ENCODE assay signal across 8 mouse cellular contexts in the genomic region with DNA sequence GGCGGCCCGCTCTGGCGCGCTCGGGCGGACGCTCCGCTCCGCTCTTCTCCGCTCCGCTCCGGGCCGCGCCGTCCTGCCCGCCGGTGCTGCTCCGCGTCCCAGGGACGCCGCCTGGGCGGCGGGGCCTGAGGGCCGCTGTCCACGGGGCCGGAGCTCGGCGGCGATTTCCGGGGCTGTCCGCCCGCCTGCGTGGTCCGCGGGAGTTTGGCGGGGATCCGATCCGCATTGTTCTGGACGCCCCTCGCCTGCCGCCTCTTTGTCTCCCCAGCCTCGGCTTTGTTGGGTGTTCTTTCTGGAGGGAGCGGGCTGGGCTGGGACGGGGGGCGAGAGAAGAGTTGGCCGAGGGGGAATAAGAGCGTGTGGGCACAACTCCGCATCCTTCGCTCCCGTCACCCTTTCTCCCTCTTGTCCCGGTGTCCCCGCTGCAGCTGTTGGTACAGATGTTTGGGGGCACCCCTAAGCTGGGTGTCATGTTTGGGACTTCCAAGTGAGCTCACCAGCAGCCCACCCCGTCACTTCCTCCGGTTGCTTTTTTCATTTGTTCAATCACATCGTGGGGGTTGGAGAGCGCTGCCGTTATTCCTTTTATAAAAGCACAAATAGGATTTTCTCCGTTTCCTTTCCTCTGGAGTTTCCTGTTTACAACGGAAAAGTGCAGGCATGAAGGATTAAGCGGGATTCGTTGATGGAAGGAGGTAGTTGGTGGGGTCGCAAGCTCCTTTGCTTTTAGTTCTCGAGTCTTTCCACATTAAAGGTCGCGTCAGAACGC. TPM values are rescaled to one million over a fixed set of nuclear protein-coding genes. Genes with fewer than 3 reads are reported as not detected.
DNase-seq lines count a peak whose midpoint lies in the region; ATAC-seq and TF ChIP-seq lines count a peak whose summit lies in the region.

No protein-coding gene starts in this region.

- no peaks in the 10 kb centered on the region for H3K27me3 ChIP-seq in cerebellum, adult 2 months (ENCODE audit: control insufficient read depth, insufficient read depth, low read length)
- H3K27me3 ChIP-seq in forebrain, embryonic 15.5 days = no peaks in the 10 kb centered on the region
- H3K27me3 ChIP-seq in hindbrain, embryonic 12.5 days = no peaks in the 10 kb centered on the region
- no peaks in the 10 kb centered on the region for H3K27me3 ChIP-seq in megakaryocyte, embryonic 14.5 days (replicated peaks)

- H3K4me2 ChIP-seq in forebrain, embryonic 15.5 days (replicated peaks) = peak overlapping the region; percentile 60
- H3K4me2 ChIP-seq in hindbrain, embryonic 12.5 days (replicated peaks) = peak overlapping the region; percentile 83

- H3K36me3 ChIP-seq in forebrain, embryonic 15.5 days = no peaks in the 10 kb centered on the region
- no peaks in the 10 kb centered on the region for H3K36me3 ChIP-seq in hindbrain, embryonic 12.5 days
- H3K36me3 ChIP-seq in megakaryocyte, embryonic 14.5 days (replicated peaks; ENCODE audit: low read length) = peaks cover 2% of the 10 kb centered on the region

- TF ChIP-seq CTCF in cerebellum, adult 2 months (IDR thresholded peaks at IDR 0.05; ENCODE audit: borderline replicate concordance, insufficient read depth, low read depth, low read length) = no peak

- under 1% methylated on average over 66 of the region's 66 CpGs for WGBS in cerebellum, adult 2 months
- under 1% methylated on average over 58 of the region's 66 CpGs for WGBS in forebrain, embryonic 15.5 days
- WGBS in hindbrain, embryonic 12.5 days = under 1% methylated on average over 66 of the region's 66 CpGs

- no peaks in the 10 kb centered on the region for H3K4me1 ChIP-seq in cerebellum, adult 2 months (ENCODE audit: control insufficient read depth, insufficient read depth, low read length)
- H3K4me1 ChIP-seq in forebrain, embryonic 15.5 days = peaks cover 37% of the 10 kb centered on the region
- H3K4me1 ChIP-seq in hindbrain, embryonic 12.5 days = peaks cover 23% of the 10 kb centered on the region
- peaks cover 31% of the 10 kb centered on the region for H3K4me1 ChIP-seq in megakaryocyte, embryonic 14.5 days

- peak overlapping the region; percentile 90 for H3K27ac ChIP-seq in cerebellum, adult 2 months (ENCODE audit: insufficient read depth, low read length)
- H3K27ac ChIP-seq in forebrain, embryonic 15.5 days (replicated peaks) = peak overlapping the region; percentile 92
- peak overlapping the region; percentile 94 for H3K27ac ChIP-seq in hindbrain, embryonic 12.5 days

- no peak for TF ChIP-seq POLR2A in cerebellum, adult 2 months (IDR thresholded peaks at IDR 0.05; ENCODE audit: borderline replicate concordance, insufficient read depth, low read length)

- H3K4me3 ChIP-seq in cerebellum, adult 2 months (replicated peaks; ENCODE audit: insufficient read depth, low read depth, low read length) = peak overlapping the region; percentile 91
- H3K4me3 ChIP-seq in forebrain, embryonic 15.5 days = peak overlapping the region; percentile 94
- H3K4me3 ChIP-seq in hindbrain, embryonic 12.5 days = peak overlapping the region; percentile 98
- H3K4me3 ChIP-seq in megakaryocyte, embryonic 14.5 days (replicated peaks) = peak overlapping the region; percentile 100

- DNase-seq in cerebellum, adult 2 months = no peak
- no peak for DNase-seq in cerebellum, postnatal 36 days
- peak; percentile 15 to 27 for DNase-seq in adrenal gland, postnatal 4 days (ENCODE audit: low spot score in 2 of 2)
- peak; percentile 37 to 43 for DNase-seq in left cerebral cortex, postnatal 14 days (ENCODE audit: low spot score in 2 of 2)
- DNase-seq in right cerebral cortex, postnatal 4 days = peak; percentile 51

- peak; percentile 78 for ATAC-seq in forebrain, embryonic 15.5 days (replicated peaks)
- peak; percentile 65 for ATAC-seq in hindbrain, embryonic 12.5 days (ENCODE audit: low FRiP score)

- H3K9ac ChIP-seq in forebrain, embryonic 15.5 days (replicated peaks) = peak overlapping the region; percentile 96
- peak overlapping the region; percentile 99 for H3K9ac ChIP-seq in hindbrain, embryonic 12.5 days

- intact Hi-C loops in left cerebral cortex, postnatal 14 days (cut with DNase I) = no loop called here

- H3K9me3 ChIP-seq in forebrain, embryonic 15.5 days = no peaks in the 10 kb centered on the region
- no peaks in the 10 kb centered on the region for H3K9me3 ChIP-seq in hindbrain, embryonic 12.5 days (replicated peaks)
- no peaks in the 10 kb centered on the region for H3K9me3 ChIP-seq in megakaryocyte, embryonic 14.5 days

RNA-seq across cellular contexts. Expression of a gene that starts 0.8 kb away (rescaled TPM):
- polyA plus RNA-seq in cerebellum, adult 2 months (2012; rRNA removed) = 42.4 and 46.8 TPM in 2 replicates
- 10 to 100 TPM; 57.4 to 60.0 TPM for total RNA-seq in adrenal gland, postnatal 4 days (2021)
- 27.3 and 28.8 TPM in 2 replicates for polyA plus RNA-seq in forebrain, embryonic 15.5 days (2015; fragmentation: Nextera tagmentation; extraction: Ambion mirVana)
- 31.5 and 35.5 TPM in 2 replicates for polyA plus RNA-seq in hindbrain, embryonic 12.5 days (2016; fragmentation: Nextera tagmentation; extraction: Ambion mirVana)
- total RNA-seq in left cerebral cortex, postnatal 14 days (2021) = 10 to 100 TPM; 39.2 to 45.8 TPM
- 2.0 and 18.0 TPM in 2 replicates for polyA plus RNA-seq in megakaryocyte, embryonic 14.5 days (2012; ENCODE audit: insufficient read depth, low replicate concordance)

Comparison
In these comparisons a context has a peak if more than half of its experiments do, and no peak if none do; other contexts are left out.
1. DNase-seq: peak in adrenal gland, postnatal 4 days (2 of 2), left cerebral cortex, postnatal 14 days (2 of 2) and right cerebral cortex, postnatal 4 days (single experiment); none in cerebellum, adult 2 months (0 of 2) and cerebellum, postnatal 36 days (0 of 2).
2. Peak in every context shown above with its lines, with median percentiles within 50 percentile points of each other: H3K27ac ChIP-seq and H3K4me3 ChIP-seq.